Mouse (Mus musculus) liver (tissue): Measurements from ENCODE around the gene Lhfpl2.
A peak's percentile ranks its signal among the peaks of the same experiment; 100 is the strongest.

Experiments used
- DNase-seq: peaks from one replicate; pipeline ENCODE4 v3.0.0-alpha.2; 2020; ENCODE audit warnings: mixed read lengths

Gene Lhfpl2

GRCm38 (mm10) chr13:94143063-94143652 is 85.6 kb downstream of the Lhfpl2 start:
- peak; percentile 40 for DNase-seq

DNA sequence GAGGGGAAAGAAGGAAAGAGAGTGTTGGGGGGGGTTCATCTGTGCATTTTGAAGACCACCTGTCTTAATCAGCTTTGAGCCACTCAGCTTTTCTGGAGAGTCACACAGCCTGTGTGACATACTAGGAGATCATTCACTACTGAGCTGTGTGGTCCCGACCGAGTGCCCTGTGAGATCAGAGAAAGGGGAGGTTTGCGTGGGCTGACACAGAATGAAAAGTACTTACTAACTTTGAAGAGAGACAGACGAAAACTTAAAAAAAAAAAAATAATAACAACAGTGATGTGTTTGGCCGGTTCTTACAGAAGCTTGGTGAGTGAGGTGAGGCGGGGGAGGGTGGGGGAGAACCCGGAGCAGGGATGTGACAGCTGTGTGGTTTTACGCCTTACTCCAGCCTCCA is 86.9 kb downstream of the Lhfpl2 start:
- no peak for DNase-seq

- no peak for DNase-seq
These were observed 89.7 kb downstream of the Lhfpl2 start for GRCm38 (mm10) chr13:94147257-94147656.

DNA sequence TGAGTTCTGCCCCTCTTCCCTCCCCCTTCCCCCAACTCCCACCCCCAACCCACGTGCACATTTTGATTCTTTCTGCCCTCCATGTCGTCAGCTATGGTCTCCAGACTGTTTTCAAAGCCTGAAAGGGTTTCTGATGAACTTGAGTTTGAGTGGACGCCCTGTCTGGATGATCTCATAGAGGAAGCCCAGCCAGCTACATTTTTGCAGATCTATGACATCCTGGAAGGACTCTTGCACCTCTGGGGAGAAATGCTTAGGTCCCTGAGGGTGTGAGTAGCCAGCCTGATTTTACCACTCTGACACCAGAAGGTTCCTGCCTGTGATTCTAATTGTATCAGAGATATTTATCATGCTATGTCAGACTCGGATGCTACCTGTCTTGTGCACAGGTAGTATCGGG is 91.4 kb downstream of the Lhfpl2 start:
- DNase-seq: no peak

DNA sequence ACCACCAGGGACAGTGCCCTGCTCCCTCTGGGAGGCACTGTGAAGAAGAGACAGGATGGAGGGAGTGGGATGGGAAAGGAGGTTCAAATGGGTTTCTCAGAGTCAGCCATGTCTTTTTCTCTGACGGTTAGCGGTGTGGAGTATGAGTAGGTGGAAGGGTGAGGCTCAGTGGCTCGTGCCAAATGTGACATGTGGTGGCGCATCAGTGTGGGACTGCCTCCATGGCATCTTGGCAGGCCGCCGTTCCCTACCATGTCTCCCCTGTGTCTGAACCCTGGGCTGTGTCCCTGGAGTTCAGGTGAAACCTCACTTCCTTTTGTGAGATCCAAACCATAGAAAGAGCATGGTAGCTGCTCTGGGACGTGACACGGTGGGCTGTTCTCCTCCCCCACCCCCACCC is 92.2 kb downstream of the Lhfpl2 start:
- DNase-seq: no peak

DNA sequence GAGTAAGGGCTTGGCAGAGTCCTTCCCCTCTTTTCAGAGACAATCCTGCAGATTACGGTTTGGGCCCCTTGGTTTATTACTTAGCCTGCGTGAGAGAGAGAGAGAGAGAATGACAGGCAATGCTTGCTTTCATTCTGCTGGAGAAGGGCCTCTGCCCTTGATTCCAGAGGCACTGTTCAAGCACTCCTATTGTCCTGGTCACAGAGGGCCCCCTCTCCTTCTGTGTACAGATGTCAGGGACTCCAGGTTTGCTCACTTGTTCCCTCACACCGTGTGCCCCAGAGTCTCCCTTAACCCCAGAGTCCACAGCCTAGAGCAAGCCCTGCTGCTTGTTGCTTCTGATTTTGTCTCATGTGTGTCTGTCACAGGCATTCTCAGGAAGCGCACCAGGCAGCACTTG is 93.7 kb downstream of the Lhfpl2 start:
- DNase-seq: no peak

DNA sequence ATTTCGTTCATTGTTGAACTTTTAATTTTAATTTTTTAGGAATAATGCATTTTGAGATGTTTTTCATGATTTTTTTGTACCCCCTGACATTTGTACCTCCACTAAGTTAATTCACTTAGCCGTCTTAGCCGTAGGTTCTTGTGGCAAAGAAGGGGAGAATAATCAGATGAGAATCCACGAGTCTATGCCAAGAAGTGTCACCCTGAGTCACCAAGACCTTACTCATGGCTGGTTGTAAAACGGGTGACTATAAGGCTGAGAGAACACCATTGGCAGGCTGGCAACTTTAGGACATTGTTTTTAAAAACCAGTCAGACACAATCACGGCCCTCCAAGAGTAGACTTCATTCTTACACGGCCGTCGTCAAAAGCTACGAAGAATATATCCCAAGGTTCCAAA is 95.2 kb downstream of the Lhfpl2 start:
- no peak for DNase-seq

DNA sequence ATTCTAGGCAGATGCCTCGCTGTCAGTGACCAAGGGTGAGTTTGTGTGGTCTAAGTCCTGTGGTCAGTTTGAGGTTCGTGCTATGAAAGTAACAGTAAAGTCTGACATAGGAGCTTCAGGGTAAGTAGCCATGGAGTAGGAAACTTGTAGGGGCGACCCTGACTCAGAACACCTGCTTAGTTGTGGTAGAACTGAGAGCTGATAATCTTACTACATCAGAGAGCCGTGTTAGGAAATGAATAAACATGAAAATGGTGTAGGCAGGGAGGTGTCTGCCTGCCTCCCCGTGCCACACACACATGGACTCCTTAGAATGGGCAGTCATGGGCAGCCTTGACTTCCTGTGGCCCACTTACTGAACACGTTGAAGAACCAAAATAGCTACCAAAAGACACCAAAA is 96.1 kb downstream of the Lhfpl2 start:
- no peak for DNase-seq

DNA sequence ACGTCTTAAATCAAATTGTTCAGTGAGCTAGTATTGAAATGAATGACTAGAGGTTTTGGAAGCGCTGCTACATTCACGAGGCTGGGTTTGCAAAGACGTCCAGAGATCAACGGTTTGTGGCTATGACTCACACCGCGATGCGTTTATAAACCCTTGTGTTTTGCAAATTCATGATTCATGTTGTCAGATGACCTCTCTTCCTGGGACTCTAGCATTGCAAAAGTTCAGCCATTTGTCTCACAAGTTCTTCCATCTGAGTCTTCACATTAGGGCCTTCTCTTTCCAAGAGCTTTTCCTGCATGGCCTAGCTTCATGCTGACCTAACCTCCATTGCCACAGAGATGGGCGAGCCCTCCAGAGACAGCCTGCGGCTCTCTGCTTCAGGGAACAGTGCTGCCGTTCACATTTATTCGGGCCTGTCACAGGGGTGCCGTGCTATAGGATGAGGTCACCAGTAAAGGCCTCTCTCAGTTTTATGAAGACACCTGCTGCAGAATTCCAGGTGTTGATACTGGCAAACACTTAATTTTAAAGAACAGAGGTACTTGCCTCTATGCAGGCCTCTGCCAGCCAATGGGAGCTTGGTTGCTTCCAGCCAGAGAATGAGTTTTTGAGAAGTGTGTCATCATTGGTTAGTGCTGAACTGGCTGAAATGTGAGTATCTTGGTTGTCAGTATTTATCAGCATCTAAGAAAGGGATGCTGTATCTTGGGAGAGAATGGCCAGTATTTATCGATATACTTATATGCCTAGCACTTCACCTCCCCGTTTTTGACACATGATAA is 97.1 kb downstream of the Lhfpl2 start:
- no peak for DNase-seq

DNA sequence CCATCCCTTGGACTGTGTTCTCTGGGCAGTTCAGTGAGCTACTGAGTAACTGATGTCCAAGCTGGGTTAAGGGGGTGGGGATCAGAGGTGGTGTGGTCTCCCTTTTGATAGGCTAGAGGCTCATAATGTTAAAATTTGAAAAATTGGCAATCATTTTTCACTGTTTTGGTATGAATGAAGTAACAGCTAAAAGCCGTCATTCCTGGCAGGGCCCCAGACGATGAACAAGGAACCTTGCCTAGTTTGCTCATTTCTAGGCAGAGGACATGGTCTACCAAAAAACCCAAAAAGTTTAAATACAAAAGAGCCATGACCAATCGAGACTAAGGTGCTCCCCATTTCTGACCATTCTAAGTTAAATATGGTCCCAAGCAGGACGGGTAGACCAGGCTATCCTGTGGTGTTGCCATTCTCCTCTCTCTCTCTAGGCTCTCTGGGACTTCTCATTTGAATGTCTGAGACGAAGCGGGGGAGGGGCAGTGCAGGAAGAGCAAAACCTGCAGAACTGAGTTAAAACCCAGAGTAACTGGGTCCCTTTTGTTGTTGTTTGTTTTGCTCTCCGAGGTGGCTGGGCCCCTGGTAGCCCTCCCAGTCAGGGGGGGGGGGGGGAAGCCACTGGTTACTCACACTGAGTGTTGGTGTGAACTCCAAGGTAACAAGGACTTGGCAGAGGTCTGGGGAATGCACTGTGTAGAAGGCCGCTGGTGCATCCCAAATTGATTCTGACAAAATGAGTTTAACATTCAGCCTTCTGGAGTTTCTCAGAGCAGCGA is 98.2 kb downstream of the Lhfpl2 start:
- no peak for DNase-seq

GRCm38 (mm10) chr13:94158864-94159477 is 101.4 kb downstream of the Lhfpl2 start:
- no peak for DNase-seq

- DNase-seq: no peak
These were observed 102.1 kb downstream of the Lhfpl2 start for GRCm38 (mm10) chr13:94159478-94160220.

GRCm38 (mm10) chr13:94164501-94164900 is 106.9 kb downstream of the Lhfpl2 start:
- no peak for DNase-seq

DNA sequence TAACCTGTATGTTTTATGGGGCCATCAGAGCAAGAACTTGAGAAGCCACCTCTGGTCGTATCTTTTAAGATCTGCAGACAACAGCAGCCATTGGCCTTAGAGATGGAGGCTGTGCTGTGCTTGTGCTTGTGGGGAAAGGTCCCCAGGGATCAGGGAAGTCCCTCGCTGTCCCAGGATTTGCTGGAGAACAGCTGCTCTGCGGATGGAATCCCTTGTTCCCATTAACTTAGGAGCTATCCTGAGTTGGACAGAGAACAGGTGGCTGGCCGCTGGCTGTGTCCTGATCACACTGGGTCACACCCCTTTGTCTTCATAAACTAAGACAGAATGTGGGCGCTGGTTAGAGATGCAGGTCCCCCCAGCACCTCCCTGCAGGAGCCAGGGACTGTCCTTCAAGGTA is 110.7 kb downstream of the Lhfpl2 start:
- no peak for DNase-seq

DNA sequence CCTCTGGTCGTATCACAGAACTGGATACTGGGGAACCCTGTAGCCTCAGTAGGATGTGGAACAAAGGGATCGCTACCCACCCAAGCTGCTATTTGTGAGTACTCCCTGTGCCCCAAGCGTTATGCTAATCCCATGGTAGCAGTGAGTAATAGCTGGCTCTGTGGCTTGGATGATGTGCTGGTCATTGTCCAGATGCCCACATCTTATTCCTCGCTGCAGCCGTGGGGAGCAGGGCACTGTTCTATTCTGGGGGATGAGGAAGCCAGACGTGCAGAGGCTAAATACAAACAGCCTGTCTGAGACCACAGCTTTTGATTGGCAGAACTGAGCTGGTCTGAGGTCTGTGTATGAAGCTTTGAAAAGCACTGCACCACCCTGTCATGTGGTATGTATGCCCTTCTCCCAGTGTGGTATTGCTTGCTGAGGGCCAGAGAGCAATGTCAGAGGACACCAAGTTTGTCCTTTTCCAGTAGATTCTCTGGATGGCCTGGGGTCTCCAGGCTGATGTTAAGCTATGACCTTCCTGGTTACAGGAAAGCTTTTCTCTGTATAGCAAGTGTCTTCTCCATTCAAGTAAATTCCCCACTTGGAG is 111.8 kb downstream of the Lhfpl2 start:
- DNase-seq: no peak

DNA sequence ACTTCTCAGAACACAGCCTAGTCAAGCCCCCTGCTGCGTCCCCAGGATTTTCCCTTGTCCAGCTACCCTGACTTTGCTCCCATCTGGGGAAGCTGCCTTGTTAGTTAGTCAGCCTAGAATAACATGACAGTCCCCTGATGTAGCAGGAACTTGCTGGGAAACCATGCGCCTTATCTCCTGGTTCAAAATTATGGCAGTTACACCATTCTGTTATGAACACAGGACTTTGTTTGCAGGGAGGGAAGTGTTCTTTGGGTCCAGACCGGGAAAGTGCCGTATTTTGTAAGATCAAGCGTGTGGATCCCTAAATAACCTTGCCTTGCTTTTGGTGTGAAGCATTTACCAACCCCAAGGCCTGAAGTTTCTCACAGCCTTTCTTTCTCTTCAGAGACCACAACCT is 114.0 kb downstream of the Lhfpl2 start:
- no peak for DNase-seq

- no peak for DNase-seq
These were observed 115.1 kb downstream of the Lhfpl2 start for GRCm38 (mm10) chr13:94172533-94173310.

DNA sequence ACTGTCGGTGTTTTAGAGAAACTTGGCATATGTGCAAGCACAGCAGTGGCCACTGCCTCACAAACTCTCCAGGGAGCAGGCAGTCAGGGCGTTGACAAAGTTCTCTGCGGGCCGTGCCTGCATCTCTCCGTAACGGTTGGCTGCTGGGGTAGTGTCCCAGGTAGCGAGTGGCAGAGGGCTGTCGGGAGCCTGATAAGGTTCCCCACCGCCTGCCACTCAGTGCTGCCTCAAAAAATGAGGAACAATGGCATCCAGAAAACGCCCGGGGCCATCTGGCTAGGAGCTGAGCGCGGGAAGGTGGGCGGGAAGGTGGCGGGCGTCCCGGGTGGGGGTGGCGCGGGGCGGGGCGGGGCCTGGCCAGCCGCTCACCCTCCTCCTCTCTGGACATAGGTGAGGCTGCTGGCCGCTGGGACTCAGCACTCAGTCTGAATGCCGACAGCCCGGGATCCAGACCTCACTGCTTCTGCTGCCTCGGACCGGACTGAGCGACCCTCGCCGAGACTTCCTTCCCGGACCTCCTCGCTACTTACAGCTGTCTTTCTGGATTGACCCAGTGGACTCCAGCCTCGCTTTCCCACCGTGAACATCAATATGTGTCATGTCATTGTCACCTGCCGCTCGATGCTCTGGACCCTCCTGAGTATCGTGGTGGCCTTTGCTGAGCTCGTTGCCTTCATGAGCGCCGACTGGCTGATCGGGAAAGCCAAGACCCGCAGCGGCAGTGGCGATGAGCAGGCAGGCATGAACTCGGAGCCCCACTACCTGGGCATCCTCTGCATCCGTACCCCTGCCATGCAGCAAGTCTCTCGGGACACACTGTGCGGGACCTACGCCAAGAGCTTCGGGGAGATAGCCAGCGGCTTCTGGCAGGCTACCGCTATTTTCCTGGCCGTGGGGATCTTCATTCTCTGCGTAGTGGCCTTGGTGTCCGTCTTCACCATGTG is 116.3 kb downstream of the Lhfpl2 start:
- DNase-seq: peak; percentile 68

DNA sequence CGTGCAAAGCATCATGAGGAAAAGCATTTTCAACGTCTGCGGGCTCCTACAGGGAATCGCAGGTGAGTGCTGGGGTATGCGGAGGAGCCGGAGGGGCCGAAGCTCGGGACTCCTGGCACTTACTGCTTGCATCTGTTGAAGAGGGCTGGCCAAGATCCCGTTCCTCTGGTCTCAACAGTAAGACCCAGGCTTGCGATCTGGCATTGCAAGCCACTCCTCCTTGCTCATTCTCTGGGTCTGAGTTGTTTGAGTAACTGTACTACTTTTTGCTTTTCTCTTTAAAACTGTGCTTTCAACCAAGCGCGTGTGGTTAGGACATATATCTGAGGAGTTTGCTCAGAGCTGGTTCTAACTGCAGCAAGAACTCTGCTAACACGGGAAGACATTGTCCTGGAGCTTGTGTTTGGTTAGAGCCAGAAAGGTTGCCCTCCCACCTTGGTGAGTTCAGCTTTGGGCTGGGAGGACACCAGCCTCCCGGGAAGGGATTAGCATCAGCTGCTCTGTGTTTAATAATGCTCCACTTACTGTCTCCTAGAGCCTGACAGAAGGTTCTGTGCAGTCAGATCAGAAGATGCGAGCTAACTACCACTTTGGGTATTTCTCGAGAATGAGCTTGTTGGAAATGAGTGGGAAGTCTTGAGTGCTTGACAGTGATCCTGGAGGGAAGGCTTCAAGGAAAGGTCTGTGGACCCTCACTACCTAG is 117.1 kb downstream of the Lhfpl2 start:
- DNase-seq: no peak
